Mouse (Mus musculus): ENCODE measurements around the gene Pigv. TPM values are rescaled to one million over a fixed set of nuclear protein-coding genes. Genes with fewer than 3 reads are reported as not detected.

The Pigv gene
- total and polyA plus RNA-seq, 3 experiments: 2.9 to 5.0 (median 3.7) TPM

GRCm38 (mm10) chr4:133711307-133712076 lies 39.0 kb upstream of the Pigv start:
- in situ Hi-C loops (cut with MboI; ENCODE audit: low pct_ligation_motif_present, low pct_unique_long_range_greater_than_20kb, low sequenced_read_pairs): no loop called here

GRCm38 (mm10) chr4:133709395-133709794 lies 36.9 kb upstream of the Pigv start:
- no peak overlapping the region for H3K4me3 ChIP-seq (replicated peaks in 1 of 3; ENCODE audit: low read depth in 2 of 3, low read length in 2 of 3, poor library complexity in 1 of 3)
- peaks cover 60% of the 10 kb centered on the region for H3K79me2 ChIP-seq (replicated peaks; ENCODE audit: control insufficient read depth, extremely low read depth, insufficient read depth, poor library complexity, severe bottlenecking)
- no peaks in the 10 kb centered on the region for H3K9me3 ChIP-seq (replicated peaks; ENCODE audit: low read length)
- H3K4me1 ChIP-seq (ENCODE audit: control insufficient read depth in 1 of 2, insufficient read depth in 2 of 2): peaks cover 17 to 51% of the 10 kb centered on the region in 2 experiments
- no peak overlapping the region for H3K9ac ChIP-seq (ENCODE audit: insufficient read depth, low read depth)
- no peak for DNase-seq (ENCODE audit: extremely low read depth)
- no peak overlapping the region for H3K27ac ChIP-seq (ENCODE audit: insufficient read depth, low read depth)
- peaks cover 39 to 82% of the 10 kb centered on the region in 2 experiments for H3K36me3 ChIP-seq (replicated peaks in 1 of 2; ENCODE audit: control insufficient read depth in 1 of 2, insufficient read depth in 1 of 2, low read length in 1 of 2)
- dilution Hi-C loops (cut with MboI; ENCODE audit: extremely low pct_ligation_motif_present, extremely low pct_unique_long_range_greater_than_20kb, low sequenced_read_pairs): no loop called here
- no peak overlapping the region for H3K4me2 ChIP-seq (ENCODE audit: insufficient read depth, low read depth, poor library complexity, severe bottlenecking)
- H3K27me3 ChIP-seq (replicated peaks): no peaks in the 10 kb centered on the region
- in situ Hi-C loops (cut with MboI; ENCODE audit: low pct_ligation_motif_present, low pct_unique_long_range_greater_than_20kb, low sequenced_read_pairs): no loop called here
- no peak for TF ChIP-seq MXI1 (IDR thresholded peaks at IDR 0.05; ENCODE audit: low read depth, low read length)
- TF ChIP-seq SIN3A (IDR thresholded peaks at IDR 0.05; ENCODE audit: low read length): no peak
- no peak for TF ChIP-seq SMC3 (IDR thresholded peaks at IDR 0.05; ENCODE audit: low read depth, low read length)
- no peak for TF ChIP-seq NELFE (IDR thresholded peaks at IDR 0.05; ENCODE audit: low read depth, low read length)
- no peak for TF ChIP-seq CHD2 (IDR thresholded peaks at IDR 0.05; ENCODE audit: low read length)
- no peak for TF ChIP-seq MYC (IDR thresholded peaks at IDR 0.05; ENCODE audit: low read depth, low read length)

More at GRCm38 (mm10) chr4:133711307-133712076, 39.0 kb upstream of the Pigv start:
- DNase-seq (ENCODE audit: extremely low read depth): no peak
- H3K27ac ChIP-seq (ENCODE audit: insufficient read depth, low read depth): no peak overlapping the region
- no peaks in the 10 kb centered on the region for H3K9me3 ChIP-seq (replicated peaks; ENCODE audit: low read length)
- no peaks in the 10 kb centered on the region for H3K27me3 ChIP-seq (replicated peaks)
- dilution Hi-C loops (cut with MboI; ENCODE audit: extremely low pct_ligation_motif_present, extremely low pct_unique_long_range_greater_than_20kb, low sequenced_read_pairs): no loop called here
- peaks cover 8 to 40% of the 10 kb centered on the region in 2 experiments for H3K4me1 ChIP-seq (ENCODE audit: control insufficient read depth in 1 of 2, insufficient read depth in 2 of 2)
- H3K36me3 ChIP-seq (replicated peaks in 1 of 2; ENCODE audit: control insufficient read depth in 1 of 2, insufficient read depth in 1 of 2, low read length in 1 of 2): peaks cover 46 to 83% of the 10 kb centered on the region in 2 experiments
- no peak overlapping the region for H3K9ac ChIP-seq (ENCODE audit: insufficient read depth, low read depth)
- peaks cover 57% of the 10 kb centered on the region for H3K79me2 ChIP-seq (replicated peaks; ENCODE audit: control insufficient read depth, extremely low read depth, insufficient read depth, poor library complexity, severe bottlenecking)
- no peak overlapping the region for H3K4me3 ChIP-seq (replicated peaks in 1 of 3; ENCODE audit: low read depth in 2 of 3, low read length in 2 of 3, poor library complexity in 1 of 3)
- H3K4me2 ChIP-seq (ENCODE audit: insufficient read depth, low read depth, poor library complexity, severe bottlenecking): no peak overlapping the region
- TF ChIP-seq ELF1 (IDR thresholded peaks at IDR 0.05; ENCODE audit: low read depth, low read length) (no peak), TBP (conservative IDR thresholded peaks at IDR 0.05; ENCODE audit: low read depth, low read length) (no peak), POLR2A (IDR thresholded peaks at IDR 0.05; ENCODE audit: low read depth, low read length) (no peak), MAZ (IDR thresholded peaks at IDR 0.05; ENCODE audit: low read depth, low read length) (no peak), MXI1 (IDR thresholded peaks at IDR 0.05; ENCODE audit: low read depth, low read length) (no peak), MAFK (IDR thresholded peaks at IDR 0.05; ENCODE audit: insufficient replicate concordance, low read length) (no peak), JUND (conservative IDR thresholded peaks at IDR 0.05; ENCODE audit: low read depth, low read length) (no peak)

GRCm38 (mm10) chr4:133707464-133707863 lies 35.0 kb upstream of the Pigv start:
- in situ Hi-C loops (cut with MboI; ENCODE audit: low pct_ligation_motif_present, low pct_unique_long_range_greater_than_20kb, low sequenced_read_pairs) (no loop called here), dilution Hi-C loops (cut with MboI; ENCODE audit: extremely low pct_ligation_motif_present, extremely low pct_unique_long_range_greater_than_20kb, low sequenced_read_pairs) (no loop called here)
- Histone ChIP-seq H3K4me2 (ENCODE audit: insufficient read depth, low read depth, poor library complexity, severe bottlenecking) (peak overlapping the region; percentile 84), H3K4me3 (replicated peaks in 1 of 3; ENCODE audit: low read depth in 2 of 3, low read length in 2 of 3, poor library complexity in 1 of 3) (peak overlapping the region in 1 of 3 experiments; percentile 3), H3K36me3 (replicated peaks in 1 of 2; ENCODE audit: control insufficient read depth in 1 of 2, insufficient read depth in 1 of 2, low read length in 1 of 2) (peaks cover 36 to 81% of the 10 kb centered on the region in 2 experiments), H3K4me1 (ENCODE audit: control insufficient read depth in 1 of 2, insufficient read depth in 2 of 2) (peaks cover 17 to 55% of the 10 kb centered on the region in 2 experiments), H3K27ac (ENCODE audit: insufficient read depth, low read depth) (peak overlapping the region; percentile 89), H3K9ac (ENCODE audit: insufficient read depth, low read depth) (peak overlapping the region; percentile 63), H3K27me3 (replicated peaks) (no peaks in the 10 kb centered on the region), H3K9me3 (replicated peaks; ENCODE audit: low read length) (no peaks in the 10 kb centered on the region), H3K79me2 (replicated peaks; ENCODE audit: control insufficient read depth, extremely low read depth, insufficient read depth, poor library complexity, severe bottlenecking) (peaks cover 70% of the 10 kb centered on the region)
- TF ChIP-seq ZNF384 (IDR thresholded peaks at IDR 0.05; ENCODE audit: low read depth, low read length) (no peak), MAZ (IDR thresholded peaks at IDR 0.05; ENCODE audit: low read depth, low read length) (no peak)
- DNase-seq (ENCODE audit: extremely low read depth): no peak

Measured in CH12.LX (cell line).